Mouse (Mus musculus) stomach, embryonic 16.5 days (tissue): ENCODE measurements at regions not wholly inside any gene's neighbourhood (a gene's known extent, or its start where the extent isn't known, plus 50 kb on each side); places are given as distances from the start of the nearest gene placed in this dataset.

ENCODE experiments used
- ATAC-seq: fragments of 200-750 bp; cut with Nextera tagmentation; 2 replicates; pipeline ENCODE4 v1.8.0; 2017; ENCODE audit warnings: moderate number of reproducible peaks, moderate TSS enrichment; ENCODE audit not compliant: insufficient read depth, low FRiP score
- H3K27ac ChIP-seq: fragments of 300-500 bp; sonication (generic); 2 replicates; pipeline ENCODE4 v1.5.1; 2014; ENCODE audit warnings: low read length
- H3K27me3 ChIP-seq: fragments of 300-500 bp; sonication (generic); 2 replicates; pipeline ENCODE4 v1.6.1; 2014; ENCODE audit warnings: low read length, control low read depth, mixed read lengths; ENCODE audit not compliant: control insufficient read depth, insufficient read depth
- H3K36me3 ChIP-seq: fragments of 300-500 bp; sonication (generic); 2 replicates; pipeline ENCODE4 v1.6.1; 2014; ENCODE audit warnings: low read length; ENCODE audit not compliant: control insufficient read depth, insufficient read depth
- H3K4me1 ChIP-seq: fragments of 300-500 bp; sonication (generic); 2 replicates; pipeline ENCODE4 v1.6.1; 2014; ENCODE audit warnings: low read length, control low read depth, mixed read lengths; ENCODE audit not compliant: control insufficient read depth, insufficient read depth
- H3K4me2 ChIP-seq: fragments of 300-500 bp; sonication (generic); 2 replicates; pipeline ENCODE4 v1.6.1; 2014; ENCODE audit warnings: low read depth, low read length, mixed read lengths
- H3K4me3 ChIP-seq: fragments of 300-500 bp; sonication (generic); replicated peaks from 2 replicates; pipeline ENCODE4 v1.5.1; 2014; ENCODE audit warnings: mild to moderate bottlenecking, low read length
- H3K9ac ChIP-seq: fragments of 300-500 bp; sonication (generic); 2 replicates; pipeline ENCODE4 v1.6.1; 2014; ENCODE audit warnings: low read length
- H3K9me3 ChIP-seq: fragments of 300-500 bp; sonication (generic); replicated peaks from 2 replicates; pipeline ENCODE4 v1.6.1; 2016; ENCODE audit warnings: low read length, control low read depth; ENCODE audit not compliant: control insufficient read depth
- WGBS: fragments of 180-500 bp; shearing (Covaris S2); extraction: QIAGEN DNeasy Blood & Tissue Kit; methylation state at CpG from one replicate; pipeline ENCODE4 v1.1.7; 2014; 5-methylcytosine and 5-hydroxymethylcytosine counted together

GRCm38 (mm10) chr15:59152786-59153388 is 263.8 kb downstream of the Gm49356 start:
- no peak overlapping the region for H3K9ac ChIP-seq
- no peak overlapping the region for H3K4me3 ChIP-seq
- peaks cover 5% of the 10 kb centered on the region; the same call in 1 of the 2 replicates for H3K4me1 ChIP-seq
- no peaks in the 10 kb centered on the region for H3K9me3 ChIP-seq
- WGBS = 87% methylated on average over 6 of the region's 6 CpGs
- no peak overlapping the region for H3K4me2 ChIP-seq
- no peak overlapping the region for H3K27ac ChIP-seq
- H3K27me3 ChIP-seq = no peaks in the 10 kb centered on the region
- no peak for ATAC-seq
- no peaks in the 10 kb centered on the region for H3K36me3 ChIP-seq

GRCm38 (mm10) chr15:59153416-59154250 is 264.5 kb downstream of the Gm49356 start:
- Histone ChIP-seq H3K4me1 (peaks cover 5% of the 10 kb centered on the region; the same call in 1 of the 2 replicates), H3K27ac (no peak overlapping the region), H3K9ac (no peak overlapping the region), H3K4me3 (no peak overlapping the region), H3K4me2 (no peak overlapping the region), H3K9me3 (no peaks in the 10 kb centered on the region), H3K27me3 (no peaks in the 10 kb centered on the region), H3K36me3 (no peaks in the 10 kb centered on the region)
- ATAC-seq = no peak
- WGBS = 71% methylated on average over 16 of the region's 16 CpGs

GRCm38 (mm10) chr15:59154407-59155288 is 265.6 kb downstream of the Gm49356 start:
- Histone ChIP-seq H3K27ac (no peak overlapping the region), H3K4me2 (no peak overlapping the region), H3K9me3 (no peaks in the 10 kb centered on the region), H3K9ac (no peak overlapping the region), H3K27me3 (no peaks in the 10 kb centered on the region), H3K36me3 (no peaks in the 10 kb centered on the region), H3K4me3 (no peak overlapping the region), H3K4me1 (peaks cover 5% of the 10 kb centered on the region; the same call in 1 of the 2 replicates)
- 0 out of 2 replicates have a peak, but pooled peaks have one; percentile 40 for ATAC-seq
- WGBS = 34% methylated on average over 6 of the region's 6 CpGs

GRCm38 (mm10) chr15:59155289-59155623 is 266.2 kb downstream of the Gm49356 start:
- no peaks in the 10 kb centered on the region for H3K9me3 ChIP-seq
- H3K9ac ChIP-seq = no peak overlapping the region
- H3K27me3 ChIP-seq = no peaks in the 10 kb centered on the region
- H3K4me3 ChIP-seq = no peak overlapping the region
- H3K4me1 ChIP-seq = peaks cover 5% of the 10 kb centered on the region; the same call in 1 of the 2 replicates
- ATAC-seq = no peak
- no peak overlapping the region for H3K27ac ChIP-seq
- H3K4me2 ChIP-seq = no peak overlapping the region
- H3K36me3 ChIP-seq = no peaks in the 10 kb centered on the region

GRCm38 (mm10) chr15:59156328-59156727 is 267.2 kb downstream of the Gm49356 start:
- H3K4me3 ChIP-seq = no peak overlapping the region
- H3K36me3 ChIP-seq = no peaks in the 10 kb centered on the region
- no peaks in the 10 kb centered on the region for H3K9me3 ChIP-seq
- no peak overlapping the region for H3K9ac ChIP-seq
- 79% methylated on average over 7 of the region's 7 CpGs for WGBS
- H3K4me2 ChIP-seq = no peak overlapping the region
- no peak for ATAC-seq
- H3K27ac ChIP-seq = no peak overlapping the region
- no peaks in the 10 kb centered on the region for H3K27me3 ChIP-seq
- peaks cover 5% of the 10 kb centered on the region; the same call in 1 of the 2 replicates for H3K4me1 ChIP-seq

- WGBS = 86% methylated on average over 4 of the region's 4 CpGs
- Histone ChIP-seq H3K4me1 (peaks cover 5% of the 10 kb centered on the region; the same call in 1 of the 2 replicates), H3K27me3 (no peaks in the 10 kb centered on the region), H3K27ac (no peak overlapping the region), H3K36me3 (no peaks in the 10 kb centered on the region), H3K4me3 (no peak overlapping the region), H3K9me3 (no peaks in the 10 kb centered on the region), H3K4me2 (no peak overlapping the region), H3K9ac (no peak overlapping the region)
- ATAC-seq = no peak
Observed at GRCm38 (mm10) chr15:59158760-59159159, 269.7 kb downstream of the Gm49356 start.

- H3K4me2 ChIP-seq = no peak overlapping the region
- no peak overlapping the region for H3K4me3 ChIP-seq
- H3K9me3 ChIP-seq = no peaks in the 10 kb centered on the region
- H3K27me3 ChIP-seq = no peaks in the 10 kb centered on the region
- H3K36me3 ChIP-seq = no peaks in the 10 kb centered on the region
- ATAC-seq = no peak
- H3K4me1 ChIP-seq = no peaks in the 10 kb centered on the region
- H3K27ac ChIP-seq = no peak overlapping the region
- no peak overlapping the region for H3K9ac ChIP-seq
- 92% methylated on average over 15 of the region's 17 CpGs for WGBS
Observed at GRCm38 (mm10) chr15:59160931-59161920, 272.1 kb downstream of the Gm49356 start.

- Histone ChIP-seq H3K4me1 (0 out of 2 replicates have a peak, but pooled peaks cover 3% of the 10 kb centered on the region), H3K4me2 (no peak overlapping the region), H3K4me3 (no peak overlapping the region), H3K9ac (no peak overlapping the region), H3K27me3 (no peaks in the 10 kb centered on the region), H3K27ac (no peak overlapping the region), H3K9me3 (peaks cover 4% of the 10 kb centered on the region; the same call in 1 of the 2 replicates), H3K36me3 (no peaks in the 10 kb centered on the region)
- no peak for ATAC-seq
- WGBS = 89% methylated on average over 8 of the region's 8 CpGs
Observed at GRCm38 (mm10) chr15:59167937-59168659, 279.0 kb downstream of the Gm49356 start.
